Mouse (Mus musculus) lung, adult 2 months (tissue): ENCODE results near the gene Tcf7l2. TPM values are rescaled to one million over a fixed set of nuclear protein-coding genes. Genes with fewer than 3 reads are reported as not detected.

ENCODE experiments used
- DNase-seq: peaks from one replicate; pipeline ENCODE4 v3.0.0; 2022
- H3K4me1 ChIP-seq: fragments of 200-500 bp; 2 replicates; pipeline ENCODE4 v1.6.1; 2011; ENCODE audit warnings: low read length; ENCODE audit not compliant: control insufficient read depth, insufficient read depth
- H3K4me3 ChIP-seq: fragments of 200-500 bp; replicated peaks from 2 replicates; pipeline ENCODE3; 2011; ENCODE audit warnings: low read depth, mild to moderate bottlenecking, control low read depth, low read length; ENCODE audit errors: extremely low read depth
- CTCF ChIP-seq: fragments of 200-500 bp; IDR thresholded peaks from 2 replicates; pipeline ENCODE4 v1.5.1; 2011; ENCODE audit warnings: mild to moderate bottlenecking, low read length, control low read depth; ENCODE audit not compliant: insufficient read depth
- POLR2A ChIP-seq: fragments of 200-500 bp; IDR thresholded peaks from 2 replicates; pipeline ENCODE4 v1.6.1; 2011; ENCODE audit warnings: low read depth, mild to moderate bottlenecking, control low read depth, low read length, borderline replicate concordance; ENCODE audit errors: extremely low read depth
- WGBS: fragments of 180-500 bp; shearing (Covaris S2); methylation state at CpG from one replicate; pipeline ENCODE4 v1.1.7; 2018; 5-methylcytosine and 5-hydroxymethylcytosine counted together
- polyA plus RNA-seq: library from polyadenylated mRNA; depleted of rRNA; stranded (reverse); fragments of >200 nt; gene quantifications from 2 replicates; pipeline ENCODE4 v1.2.3, GENCODE M21; 2012

The Tcf7l2 gene
- polyA plus RNA-seq, 1 experiment = 18.5 TPM

- TF ChIP-seq CTCF = no peak
- no peak for TF ChIP-seq POLR2A
- no peak for DNase-seq
- 74% methylated on average over 16 of the region's 16 CpGs for WGBS
- no peak overlapping the region for H3K4me3 ChIP-seq
- H3K4me1 ChIP-seq = no peaks in the 10 kb centered on the region
These were observed 21.1 kb upstream of the Tcf7l2 start for GRCm38 (mm10) chr19:55720409-55721092.

GRCm38 (mm10) chr19:55722376-55722775, 19.2 kb upstream of the Tcf7l2 start:
- 36% methylated on average over 6 of the region's 6 CpGs for WGBS
- TF ChIP-seq CTCF (no peak), POLR2A (no peak)

GRCm38 (mm10) chr19:55729376-55729775, 12.2 kb upstream of the Tcf7l2 start:
- no peak for TF ChIP-seq CTCF
- no peak for TF ChIP-seq POLR2A
- no peak for DNase-seq
- Histone ChIP-seq H3K4me1 (no peaks in the 10 kb centered on the region), H3K4me3 (no peak overlapping the region)
- WGBS = 79% methylated on average over 8 of the region's 8 CpGs

More at GRCm38 (mm10) chr19:55722376-55722775, 19.2 kb upstream of the Tcf7l2 start:
- Histone ChIP-seq H3K4me3 (no peak overlapping the region), H3K4me1 (no peaks in the 10 kb centered on the region)
- no peak for DNase-seq

GRCm38 (mm10) chr19:55732499-55732898, 9.1 kb upstream of the Tcf7l2 start:
- 47% methylated on average over 6 of the region's 6 CpGs for WGBS
- Histone ChIP-seq H3K4me3 (no peak overlapping the region), H3K4me1 (no peaks in the 10 kb centered on the region)
- DNase-seq = no peak
- no peak for TF ChIP-seq POLR2A
- TF ChIP-seq CTCF = no peak

GRCm38 (mm10) chr19:55732994-55733393, 8.6 kb upstream of the Tcf7l2 start:
- no peak overlapping the region for H3K4me3 ChIP-seq
- DNase-seq = no peak
- H3K4me1 ChIP-seq = no peaks in the 10 kb centered on the region
- TF ChIP-seq CTCF (no peak), POLR2A (no peak)
- WGBS = 46% methylated on average over 3 of the region's 3 CpGs

- no peak for DNase-seq
- H3K4me1 ChIP-seq = no peaks in the 10 kb centered on the region
- TF ChIP-seq POLR2A = no peak
- TF ChIP-seq CTCF = no peak
- WGBS = 46% methylated on average over 6 of the region's 6 CpGs
- no peak overlapping the region for H3K4me3 ChIP-seq
These were observed 5.6 kb upstream of the Tcf7l2 start for GRCm38 (mm10) chr19:55736016-55736415.

GRCm38 (mm10) chr19:55739713-55740112, 1.9 kb upstream of the Tcf7l2 start:
- no peak for TF ChIP-seq CTCF
- 74% methylated on average over 4 of the region's 4 CpGs for WGBS
- Histone ChIP-seq H3K4me3 (no peak overlapping the region), H3K4me1 (peaks cover 5% of the 10 kb centered on the region; the same call in 1 of the 2 replicates)
- DNase-seq = no peak

GRCm38 (mm10) chr19:55740753-55741438, 724 bp upstream of the Tcf7l2 start:
- DNase-seq = no peak
- Histone ChIP-seq H3K4me3 (peak overlapping the region; percentile 50), H3K4me1 (peaks cover 5% of the 10 kb centered on the region; the same call in 1 of the 2 replicates)
- WGBS = 7% methylated on average over 10 of the region's 10 CpGs
- TF ChIP-seq CTCF (no peak), POLR2A (0 out of 2 replicates have a peak, but pooled peaks have one; percentile 31)

GRCm38 (mm10) chr19:55742386-55743000, 873 bp downstream of the Tcf7l2 start:
- Histone ChIP-seq H3K4me1 (peaks cover 5% of the 10 kb centered on the region), H3K4me3 (peak overlapping the region; percentile 78)
- WGBS = under 1% methylated on average over 70 of the region's 70 CpGs
- TF ChIP-seq POLR2A = no peak
- TF ChIP-seq CTCF = no peak
- peak; percentile 66 for DNase-seq
